Mouse (Mus musculus): ENCODE measurements around the gene Trpc7. TPM values are rescaled to one million over a fixed set of nuclear protein-coding genes. Genes with fewer than 3 reads are reported as not detected.

Trpc7 gene
- total RNA-seq, 1 experiment, result not detected

GRCm38 (mm10) chr13:56741691-56742090 is 154.1 kb downstream of the Trpc7 start:
- in situ Hi-C loops (cut with MboI; ENCODE audit: low sequenced_read_pairs in 2 of 2, unreplicated experiment in 2 of 2), result no loop called here
- TF ChIP-seq ZC3H11A (IDR thresholded peaks at IDR 0.05; ENCODE audit: borderline replicate concordance, low read depth, low read length), result no peak
- TF ChIP-seq MAFK (IDR thresholded peaks at IDR 0.05; ENCODE audit: insufficient read depth, low read depth, low read length), result no peak
- TF ChIP-seq HCFC1 (IDR thresholded peaks at IDR 0.05; ENCODE audit: borderline replicate concordance, insufficient read depth, low read length), result no peak
- no peak for TF ChIP-seq CHD2 (IDR thresholded peaks at IDR 0.05; ENCODE audit: low read depth, low read length)
- TF ChIP-seq ZNF384 (IDR thresholded peaks at IDR 0.05; ENCODE audit: low read depth, low read length), result no peak
- no peaks in the 10 kb centered on the region for H3K9me3 ChIP-seq (ENCODE audit: control insufficient read depth, insufficient read depth, low read depth, low read length)

DNA sequence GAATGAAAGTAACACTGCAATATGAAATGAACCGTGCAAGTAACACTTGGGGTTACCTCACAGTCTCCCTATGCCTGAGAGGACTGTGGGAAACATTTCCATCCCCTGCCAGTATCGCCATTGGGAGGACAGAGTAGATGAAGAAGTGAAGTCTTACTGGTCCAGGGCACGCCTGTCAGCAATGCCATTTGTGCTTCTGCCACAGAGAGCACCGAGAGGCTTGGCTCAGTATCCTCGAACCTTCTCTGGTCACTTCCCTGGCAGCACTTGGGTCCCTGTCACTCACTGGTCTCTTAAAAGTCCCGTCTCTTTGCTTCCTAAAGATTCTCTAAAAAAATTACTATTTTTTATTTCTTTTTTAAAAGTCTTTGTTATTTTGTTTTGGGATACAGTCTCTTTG is 155.3 kb downstream of the Trpc7 start:
- H3K9ac ChIP-seq (ENCODE audit: insufficient read depth, low read depth, low read length, poor library complexity, severe bottlenecking), result no peak overlapping the region
- H3K27ac ChIP-seq (ENCODE audit: insufficient read depth, low read depth, low read length, poor library complexity, severe bottlenecking), result no peak overlapping the region
- peaks cover 10% of the 10 kb centered on the region for H3K36me3 ChIP-seq (ENCODE audit: control insufficient read depth, insufficient read depth, low read length, poor library complexity, severe bottlenecking)
- TF ChIP-seq ZC3H11A (IDR thresholded peaks at IDR 0.05; ENCODE audit: borderline replicate concordance, low read depth, low read length), result no peak
- TF ChIP-seq ZNF384 (IDR thresholded peaks at IDR 0.05; ENCODE audit: low read depth, low read length), result no peak
- TF ChIP-seq CHD2 (IDR thresholded peaks at IDR 0.05; ENCODE audit: low read depth, low read length), result no peak
- no peak for TF ChIP-seq HCFC1 (IDR thresholded peaks at IDR 0.05; ENCODE audit: borderline replicate concordance, insufficient read depth, low read length)
- TF ChIP-seq MAFK (IDR thresholded peaks at IDR 0.05; ENCODE audit: insufficient read depth, low read depth, low read length), result no peak
- H3K4me1 ChIP-seq (ENCODE audit: control insufficient read depth in 2 of 2, insufficient read depth in 2 of 2, low read length in 2 of 2, poor library complexity in 1 of 2), result no peaks in the 10 kb centered on the region
- in situ Hi-C loops (cut with MboI; ENCODE audit: low sequenced_read_pairs in 2 of 2, unreplicated experiment in 2 of 2), result no loop called here
- H3K4me3 ChIP-seq (ENCODE audit: insufficient read depth in 1 of 2, low read depth in 1 of 2, low read length in 2 of 2, poor library complexity in 1 of 2, severe bottlenecking in 1 of 2), result no peak overlapping the region
- no peak for DNase-seq (ENCODE audit: low read depth, low spot score)
- no peaks in the 10 kb centered on the region for H3K9me3 ChIP-seq (ENCODE audit: control insufficient read depth, insufficient read depth, low read depth, low read length)

More at GRCm38 (mm10) chr13:56741691-56742090, 154.1 kb downstream of the Trpc7 start:
- no peak overlapping the region for H3K4me3 ChIP-seq (ENCODE audit: insufficient read depth in 1 of 2, low read depth in 1 of 2, low read length in 2 of 2, poor library complexity in 1 of 2, severe bottlenecking in 1 of 2)
- no peak overlapping the region for H3K9ac ChIP-seq (ENCODE audit: insufficient read depth, low read depth, low read length, poor library complexity, severe bottlenecking)
- H3K36me3 ChIP-seq (ENCODE audit: control insufficient read depth, insufficient read depth, low read length, poor library complexity, severe bottlenecking), result peaks cover 10% of the 10 kb centered on the region
- no peak for DNase-seq (ENCODE audit: low read depth, low spot score)
- no peak overlapping the region for H3K27ac ChIP-seq (ENCODE audit: insufficient read depth, low read depth, low read length, poor library complexity, severe bottlenecking)
- no peaks in the 10 kb centered on the region for H3K4me1 ChIP-seq (ENCODE audit: control insufficient read depth in 2 of 2, insufficient read depth in 2 of 2, low read length in 2 of 2, poor library complexity in 1 of 2)

GRCm38 (mm10) chr13:56739556-56739955 is 156.2 kb downstream of the Trpc7 start:
- Histone ChIP-seq H3K9me3 (ENCODE audit: control insufficient read depth, insufficient read depth, low read depth, low read length) (no peaks in the 10 kb centered on the region), H3K27ac (ENCODE audit: insufficient read depth, low read depth, low read length, poor library complexity, severe bottlenecking) (no peak overlapping the region), H3K4me3 (ENCODE audit: insufficient read depth in 1 of 2, low read depth in 1 of 2, low read length in 2 of 2, poor library complexity in 1 of 2, severe bottlenecking in 1 of 2) (no peak overlapping the region), H3K4me1 (ENCODE audit: control insufficient read depth in 2 of 2, insufficient read depth in 2 of 2, low read length in 2 of 2, poor library complexity in 1 of 2) (no peaks in the 10 kb centered on the region), H3K9ac (ENCODE audit: insufficient read depth, low read depth, low read length, poor library complexity, severe bottlenecking) (no peak overlapping the region), H3K36me3 (ENCODE audit: control insufficient read depth, insufficient read depth, low read length, poor library complexity, severe bottlenecking) (peaks cover 10% of the 10 kb centered on the region)
- TF ChIP-seq CHD2 (IDR thresholded peaks at IDR 0.05; ENCODE audit: low read depth, low read length) (no peak), ZNF384 (IDR thresholded peaks at IDR 0.05; ENCODE audit: low read depth, low read length) (no peak), MAFK (IDR thresholded peaks at IDR 0.05; ENCODE audit: insufficient read depth, low read depth, low read length) (no peak), ZC3H11A (IDR thresholded peaks at IDR 0.05; ENCODE audit: borderline replicate concordance, low read depth, low read length) (no peak), HCFC1 (IDR thresholded peaks at IDR 0.05; ENCODE audit: borderline replicate concordance, insufficient read depth, low read length) (no peak)
- DNase-seq (ENCODE audit: low read depth, low spot score), result no peak
- in situ Hi-C loops (cut with MboI; ENCODE audit: low sequenced_read_pairs in 2 of 2, unreplicated experiment in 2 of 2), result no loop called here

DNA sequence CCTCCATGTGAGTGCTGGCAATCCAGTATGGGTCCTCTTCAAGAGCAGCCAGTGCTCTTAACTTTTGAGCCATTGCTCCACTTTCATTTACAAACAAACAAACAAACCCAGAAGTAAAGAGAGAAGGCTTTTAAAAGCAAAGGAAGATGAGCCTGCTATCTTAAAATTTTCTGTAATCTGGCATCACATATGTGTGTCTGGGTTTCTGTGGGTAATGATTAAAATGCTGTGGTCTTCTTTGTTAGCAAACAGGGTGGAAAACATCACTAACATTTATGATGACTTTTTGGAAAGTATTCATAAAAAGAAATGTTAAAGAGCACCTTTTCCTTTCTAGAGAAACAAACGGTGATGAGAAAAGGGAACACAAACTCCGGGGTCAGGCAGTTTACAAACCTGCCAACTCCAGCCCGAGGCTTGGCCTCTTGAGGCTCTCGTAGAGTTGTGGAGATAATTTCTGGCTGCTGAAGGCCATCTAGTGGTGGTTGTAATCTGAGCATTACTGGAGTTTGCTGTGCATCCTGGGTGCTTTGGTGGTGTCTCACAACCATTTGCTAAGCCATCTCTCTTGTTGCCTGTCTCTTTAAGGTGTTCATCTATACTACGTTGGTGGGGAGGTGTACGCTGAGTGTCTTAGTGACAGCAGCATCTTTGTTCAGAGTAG is 160.4 kb downstream of the Trpc7 start:
- H3K36me3 ChIP-seq (ENCODE audit: control insufficient read depth, insufficient read depth, low read length, poor library complexity, severe bottlenecking), result peaks cover 13% of the 10 kb centered on the region
- H3K4me1 ChIP-seq (ENCODE audit: control insufficient read depth in 2 of 2, insufficient read depth in 2 of 2, low read length in 2 of 2, poor library complexity in 1 of 2), result no peaks in the 10 kb centered on the region
- in situ Hi-C loops (cut with MboI; ENCODE audit: low sequenced_read_pairs in 2 of 2, unreplicated experiment in 2 of 2), result no loop called here

More for the DNA sequence above, 160.4 kb downstream of the Trpc7 start:
- no peak overlapping the region for H3K9ac ChIP-seq (ENCODE audit: insufficient read depth, low read depth, low read length, poor library complexity, severe bottlenecking)
- DNase-seq (ENCODE audit: low read depth, low spot score), result no peak
- no peak overlapping the region for H3K27ac ChIP-seq (ENCODE audit: insufficient read depth, low read depth, low read length, poor library complexity, severe bottlenecking)
- H3K4me3 ChIP-seq (ENCODE audit: insufficient read depth in 1 of 2, low read depth in 1 of 2, low read length in 2 of 2, poor library complexity in 1 of 2, severe bottlenecking in 1 of 2), result no peak overlapping the region
- TF ChIP-seq MAFK (IDR thresholded peaks at IDR 0.05; ENCODE audit: insufficient read depth, low read depth, low read length) (no peak), ZC3H11A (IDR thresholded peaks at IDR 0.05; ENCODE audit: borderline replicate concordance, low read depth, low read length) (no peak), CHD2 (IDR thresholded peaks at IDR 0.05; ENCODE audit: low read depth, low read length) (no peak), ZNF384 (IDR thresholded peaks at IDR 0.05; ENCODE audit: low read depth, low read length) (no peak), HCFC1 (IDR thresholded peaks at IDR 0.05; ENCODE audit: borderline replicate concordance, insufficient read depth, low read length) (no peak)
- no peaks in the 10 kb centered on the region for H3K9me3 ChIP-seq (ENCODE audit: control insufficient read depth, insufficient read depth, low read depth, low read length)

Data from ES-E14 (cell line).